Mouse (Mus musculus): ENCODE results near the gene Tspo2.
A peak's percentile ranks its signal among the peaks of the same experiment; 100 is the strongest.

Tspo2 gene

GRCm38 (mm10) chr17:48447675-48448074 is 3.6 kb downstream of the Tspo2 start:
- no peak for DNase-seq

- no peak for DNase-seq
These were observed 7.7 kb downstream of the Tspo2 start for GRCm38 (mm10) chr17:48443542-48444145.

GRCm38 (mm10) chr17:48442745-48443457 is 8.4 kb downstream of the Tspo2 start:
- no peak for DNase-seq

- DNase-seq, result peak; percentile 94
These were observed 13.9 kb downstream of the Tspo2 start for GRCm38 (mm10) chr17:48437421-48437911.

- DNase-seq, result peak; percentile 96
These were observed 14.8 kb downstream of the Tspo2 start for GRCm38 (mm10) chr17:48436487-48436886.

DNA sequence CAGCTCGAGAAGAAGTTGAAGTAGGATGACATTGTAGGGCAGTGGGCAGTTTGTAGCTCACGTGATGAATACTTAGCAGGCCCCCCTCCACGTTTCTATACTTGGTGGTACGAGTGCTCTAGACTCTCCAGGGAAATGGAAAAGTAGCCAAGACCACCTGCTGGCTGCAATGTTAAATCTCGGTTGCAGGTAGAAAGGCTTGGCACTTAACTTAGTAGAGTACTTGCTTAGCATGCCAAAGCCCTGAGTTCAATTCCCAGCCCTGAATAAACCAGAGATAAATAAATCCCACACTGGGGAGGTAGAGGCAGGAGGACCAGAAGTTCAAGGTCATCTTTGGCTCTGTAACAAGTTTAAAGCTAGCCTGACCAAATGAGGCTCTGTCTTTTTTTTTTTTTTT is 16.8 kb downstream of the Tspo2 start:
- no peak for DNase-seq

DNA sequence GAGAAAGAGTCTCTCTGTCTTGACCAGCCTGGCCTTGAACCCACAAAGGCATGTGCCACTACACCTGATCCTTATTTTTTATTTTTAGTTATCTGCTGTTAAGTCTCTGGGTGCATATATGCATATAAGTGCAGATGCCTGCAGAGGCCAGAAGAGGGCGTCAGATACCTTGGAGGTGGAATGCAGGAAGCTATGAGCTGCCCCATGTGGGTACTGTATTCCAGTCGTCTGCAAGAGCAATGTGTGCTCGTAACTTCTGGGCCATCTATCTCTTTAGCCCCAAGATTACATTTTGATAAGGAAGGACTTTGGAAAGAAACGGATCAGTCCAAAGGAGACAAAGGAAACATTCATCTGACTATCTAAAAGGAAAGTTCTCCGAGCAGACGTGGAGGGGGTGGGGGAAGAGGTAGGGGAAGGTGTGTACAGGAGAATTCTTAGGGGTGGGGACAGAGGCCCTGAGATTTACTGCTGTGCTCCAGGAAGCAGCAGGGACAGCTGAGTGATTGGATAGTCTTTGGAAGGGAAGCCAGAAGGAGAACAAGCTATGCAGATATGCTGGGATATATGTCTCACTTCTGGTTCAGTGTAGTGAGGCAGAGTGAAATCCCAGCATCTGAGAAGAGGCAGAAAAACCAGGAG is 17.5 kb downstream of the Tspo2 start:
- no peak for DNase-seq

DNA sequence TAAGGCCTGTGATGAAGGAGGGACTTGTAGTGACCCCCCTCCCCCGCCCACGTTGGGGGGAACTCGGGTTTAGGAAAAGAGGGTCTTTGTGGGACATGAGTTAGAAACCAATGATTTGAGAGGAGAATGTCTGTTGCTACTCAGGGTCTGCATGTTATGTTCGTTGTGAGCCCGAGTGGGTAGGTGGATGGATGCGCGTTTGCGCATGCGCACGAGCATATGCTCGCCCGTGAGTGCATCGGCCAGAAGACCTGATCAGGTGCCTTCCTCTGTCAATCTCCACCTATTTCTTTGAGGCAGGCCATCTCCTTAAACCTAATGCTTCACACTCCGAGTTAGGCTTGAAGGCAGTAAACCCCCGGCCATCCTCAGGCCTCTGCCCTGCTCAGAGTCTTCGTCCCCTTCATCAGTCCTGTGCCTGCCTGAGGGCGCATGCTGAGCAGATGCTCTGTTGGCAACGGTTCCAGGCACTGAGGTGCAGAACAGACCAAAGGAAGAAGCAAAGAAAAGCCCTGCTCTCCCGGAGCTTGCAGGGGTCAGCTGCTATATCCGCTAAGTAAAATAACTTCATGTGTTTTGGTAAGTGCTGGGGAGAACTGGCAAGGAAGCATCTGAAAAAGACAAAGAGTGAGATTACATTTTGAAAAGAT is 18.2 kb downstream of the Tspo2 start:
- no peak for DNase-seq

- peak; percentile 95 for DNase-seq
These were observed 19.0 kb downstream of the Tspo2 start, which contains the start of gene Apobec2 for GRCm38 (mm10) chr17:48432158-48432980. TSS of gene Apobec2 (minus strand) at chr17:48432930.

DNA sequence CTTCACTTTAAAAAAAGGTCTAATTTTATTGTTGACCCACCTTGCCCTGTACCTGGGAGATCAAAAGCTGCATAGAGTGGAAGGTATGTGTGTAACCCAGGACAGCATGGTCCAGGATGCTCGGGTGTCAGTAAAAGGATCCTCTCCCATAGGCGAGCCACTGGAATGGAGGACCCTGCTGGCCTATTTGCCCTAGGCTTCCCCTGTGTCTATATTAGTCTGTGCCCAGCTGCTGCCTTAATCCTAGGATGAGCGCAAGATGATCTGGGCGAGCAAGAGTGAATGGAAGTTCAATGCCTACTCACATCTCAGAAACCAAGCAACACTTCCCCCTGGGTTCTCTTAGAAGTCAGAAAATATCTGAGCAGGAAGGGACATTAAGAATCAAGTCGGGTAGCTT is 20.3 kb downstream of the Tspo2 start:
- DNase-seq, result no peak

GRCm38 (mm10) chr17:48430394-48430793 is 20.9 kb downstream of the Tspo2 start:
- DNase-seq, result peak; percentile 96

- no peak for DNase-seq
These were observed 23.3 kb downstream of the Tspo2 start for GRCm38 (mm10) chr17:48427852-48428530.

GRCm38 (mm10) chr17:48426991-48427750 is 24.2 kb downstream of the Tspo2 start:
- DNase-seq, result peak; percentile 96

- DNase-seq, result peak; percentile 92
These were observed 25.3 kb downstream of the Tspo2 start for GRCm38 (mm10) chr17:48425823-48426612.

GRCm38 (mm10) chr17:48424237-48424636 is 27.1 kb downstream of the Tspo2 start:
- DNase-seq, result no peak

DNA sequence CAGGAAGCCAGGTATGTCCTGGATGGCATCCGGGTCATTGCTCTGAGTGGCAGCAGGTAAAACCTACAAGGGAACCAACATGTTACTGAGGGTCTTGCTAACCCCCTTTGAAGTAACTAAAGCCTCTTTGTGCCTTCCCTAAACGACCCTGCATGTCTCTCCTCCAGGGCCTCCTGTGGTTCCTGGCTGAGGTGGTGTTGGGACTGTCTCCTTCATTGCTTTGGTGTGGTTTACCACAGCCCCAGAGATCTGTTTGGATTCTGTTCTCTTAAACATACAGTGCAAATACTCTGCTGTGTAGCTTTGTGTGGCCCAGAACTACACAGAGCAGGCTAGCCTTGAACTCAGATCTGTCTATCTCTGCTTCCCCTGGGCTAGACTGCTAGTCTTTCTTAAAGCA is 31.8 kb downstream of the Tspo2 start:
- peak; percentile 55 for DNase-seq

GRCm38 (mm10) chr17:48418781-48419180 is 32.5 kb downstream of the Tspo2 start:
- peak; percentile 86 for DNase-seq

DNA sequence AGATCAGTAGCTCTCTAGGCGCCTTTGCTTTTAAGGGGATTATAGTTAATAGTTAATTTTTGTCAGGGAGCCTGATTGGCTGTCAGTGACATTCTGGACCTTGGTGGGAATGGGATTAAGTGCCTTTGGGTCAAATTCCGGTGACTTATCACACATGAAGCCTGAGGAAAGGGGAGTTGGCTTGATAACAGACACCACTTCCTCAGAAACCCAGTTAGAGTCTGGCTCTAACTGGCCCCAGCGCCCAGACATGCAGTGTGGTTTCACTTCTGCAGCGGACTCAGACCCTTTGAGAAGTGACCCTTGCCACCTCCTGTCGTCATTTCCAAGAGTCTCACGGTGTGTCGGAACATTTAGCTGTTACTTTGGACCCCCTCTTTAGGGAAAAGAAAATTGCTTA is 33.1 kb downstream of the Tspo2 start:
- DNase-seq, result peak; percentile 95

- DNase-seq, result no peak
These were observed 33.8 kb downstream of the Tspo2 start for GRCm38 (mm10) chr17:48417521-48417920.
